Mouse (Mus musculus) adrenal gland, postnatal 14 days (tissue): ENCODE measurements at regions not wholly inside any gene's neighbourhood (a gene's known extent, or its start where the extent isn't known, plus 50 kb on each side); places are given as distances from the start of the nearest gene placed in this dataset.

Experiments used
- DNase-seq: peaks from one replicate; pipeline ENCODE4 v3.0.0; 2021; ENCODE audit warnings: mixed read lengths

- DNase-seq = peak; percentile 63
Measured at GRCm38 (mm10) chr4:124236476-124236875, 318.7 kb upstream of the 4930535I16Rik start.

- peak; percentile 79 for DNase-seq
Measured at GRCm38 (mm10) chr4:124228537-124228936, 310.7 kb upstream of the 4930535I16Rik start.

GRCm38 (mm10) chr4:124223646-124224500, 306.1 kb upstream of the 4930535I16Rik start:
- DNase-seq = no peak

- no peak for DNase-seq
Measured at GRCm38 (mm10) chr4:124221736-124222135, 303.9 kb upstream of the 4930535I16Rik start.

GRCm38 (mm10) chr4:124217206-124217605, 299.4 kb upstream of the 4930535I16Rik start:
- peak; percentile 78 for DNase-seq

GRCm38 (mm10) chr4:124216351-124216750, 298.5 kb upstream of the 4930535I16Rik start:
- DNase-seq = no peak

GRCm38 (mm10) chr4:124215077-124215476, 297.3 kb upstream of the 4930535I16Rik start:
- DNase-seq = no peak

GRCm38 (mm10) chr4:124210103-124210502, 292.3 kb upstream of the 4930535I16Rik start:
- DNase-seq = no peak

- DNase-seq = no peak
Measured at GRCm38 (mm10) chr4:124206480-124206879, 288.7 kb upstream of the 4930535I16Rik start.

- no peak for DNase-seq
Measured at GRCm38 (mm10) chr4:124203736-124204135, 285.9 kb upstream of the 4930535I16Rik start.

- DNase-seq = no peak
Measured at GRCm38 (mm10) chr4:124199884-124200844, 282.3 kb upstream of the 4930535I16Rik start.

GRCm38 (mm10) chr4:124198832-124199231, 281.0 kb upstream of the 4930535I16Rik start:
- no peak for DNase-seq

- no peak for DNase-seq
Measured at GRCm38 (mm10) chr4:124196711-124197110, 278.9 kb upstream of the 4930535I16Rik start.

- no peak for DNase-seq
Measured at GRCm38 (mm10) chr4:124193059-124193721, 275.4 kb upstream of the 4930535I16Rik start.

GRCm38 (mm10) chr4:124190775-124191174, 273.0 kb upstream of the 4930535I16Rik start:
- no peak for DNase-seq

GRCm38 (mm10) chr4:124189993-124190385, 272.2 kb upstream of the 4930535I16Rik start:
- no peak for DNase-seq

- DNase-seq = peak; percentile 57
Measured at GRCm38 (mm10) chr4:124189352-124189992, 271.6 kb upstream of the 4930535I16Rik start.

- no peak for DNase-seq
Measured at GRCm38 (mm10) chr4:124187108-124187507, 269.3 kb upstream of the 4930535I16Rik start.

GRCm38 (mm10) chr4:124181335-124181734, 263.5 kb upstream of the 4930535I16Rik start:
- no peak for DNase-seq

GRCm38 (mm10) chr4:124178401-124179018, 260.7 kb upstream of the 4930535I16Rik start:
- DNase-seq = no peak

- DNase-seq = no peak
Measured at GRCm38 (mm10) chr4:124175531-124175930, 257.7 kb upstream of the 4930535I16Rik start.
